Mouse (Mus musculus) cortical plate, adult 2 months (tissue): ENCODE data around the gene Cyb5r3. TPM values are rescaled to one million over a fixed set of nuclear protein-coding genes. Genes with fewer than 3 reads are reported as not detected.
"Not testable (repeated sequence)": the region's sequence is repeated elsewhere in the genome, so short reads cannot be mapped to it uniquely, and the experiment has no call there.

Source experiments
- H3K27ac ChIP-seq: fragments of 200-500 bp; 2 replicates; pipeline ENCODE4 v1.5.1; 2012; ENCODE audit warnings: low read length, control low read depth, inconsistent platforms; ENCODE audit not compliant: insufficient read depth
- H3K4me1 ChIP-seq: fragments of 200-500 bp; 2 replicates; pipeline ENCODE4 v1.6.1; 2011; ENCODE audit warnings: low read length; ENCODE audit not compliant: control insufficient read depth, insufficient read depth
- H3K4me3 ChIP-seq: fragments of 200-500 bp; 2 replicates; pipeline ENCODE4 v1.5.1; 2011; ENCODE audit warnings: mild to moderate bottlenecking, low read length, control low read depth; ENCODE audit not compliant: insufficient read depth
- CTCF ChIP-seq: fragments of 200-500 bp; IDR thresholded peaks from 2 replicates; pipeline ENCODE4 v1.5.1; 2011; ENCODE audit warnings: mild to moderate bottlenecking, control low read depth, low read length; ENCODE audit not compliant: insufficient read depth; ENCODE audit errors: extremely low read depth
- POLR2A ChIP-seq: fragments of 200-500 bp; IDR thresholded peaks from 2 replicates; pipeline ENCODE4 v1.6.1; 2011; ENCODE audit warnings: mild to moderate bottlenecking, low read length, control low read depth; ENCODE audit not compliant: insufficient read depth; ENCODE audit errors: extremely low read depth
- polyA plus RNA-seq: library from polyadenylated mRNA; depleted of rRNA; stranded (reverse); fragments of >200 nt; gene quantifications from 2 replicates; pipeline ENCODE4 v1.2.3, GENCODE M21; 2012

Cyb5r3 gene
- polyA plus RNA-seq, 1 experiment, result 57.0 TPM

- Histone ChIP-seq H3K27ac (no peak overlapping the region), H3K4me1 (no peaks in the 10 kb centered on the region), H3K4me3 (no peak overlapping the region)
- no peak for TF ChIP-seq POLR2A
- no peak for TF ChIP-seq CTCF
These were observed 18.1 kb downstream of the Cyb5r3 start for GRCm38 (mm10) chr15:83154309-83154708.

DNA sequence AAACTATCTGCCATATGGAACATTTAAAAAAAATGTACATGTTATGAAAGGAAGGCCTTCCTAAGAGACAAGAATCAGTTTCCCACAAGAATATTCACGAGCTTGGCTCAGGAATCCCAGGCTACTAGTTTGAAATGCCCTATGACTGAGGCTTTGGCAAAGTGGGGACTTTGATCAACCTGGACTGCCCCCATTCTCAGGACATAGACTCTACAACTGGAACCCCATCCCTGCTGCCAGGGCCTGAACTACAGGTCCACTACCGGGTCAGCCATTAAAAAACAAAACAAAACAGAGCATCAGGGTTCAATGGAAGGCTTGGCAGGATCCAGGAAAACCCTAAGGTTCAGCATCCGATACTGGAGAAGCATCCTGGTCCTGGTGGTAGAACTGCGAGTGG, 21.7 kb downstream of the Cyb5r3 start:
- TF ChIP-seq CTCF (no peak), POLR2A (no peak)
- no peak overlapping the region for H3K27ac ChIP-seq
- H3K4me3 ChIP-seq, result no peak overlapping the region
- no peaks in the 10 kb centered on the region for H3K4me1 ChIP-seq

GRCm38 (mm10) chr15:83150073-83150442, 22.3 kb downstream of the Cyb5r3 start:
- H3K27ac ChIP-seq, result peak overlapping the region; percentile 20
- H3K4me3 ChIP-seq, result peak overlapping the region; percentile 60; the same call in 1 of the 2 replicates
- H3K4me1 ChIP-seq, result no peaks in the 10 kb centered on the region
- TF ChIP-seq CTCF (no peak), POLR2A (no peak)

DNA sequence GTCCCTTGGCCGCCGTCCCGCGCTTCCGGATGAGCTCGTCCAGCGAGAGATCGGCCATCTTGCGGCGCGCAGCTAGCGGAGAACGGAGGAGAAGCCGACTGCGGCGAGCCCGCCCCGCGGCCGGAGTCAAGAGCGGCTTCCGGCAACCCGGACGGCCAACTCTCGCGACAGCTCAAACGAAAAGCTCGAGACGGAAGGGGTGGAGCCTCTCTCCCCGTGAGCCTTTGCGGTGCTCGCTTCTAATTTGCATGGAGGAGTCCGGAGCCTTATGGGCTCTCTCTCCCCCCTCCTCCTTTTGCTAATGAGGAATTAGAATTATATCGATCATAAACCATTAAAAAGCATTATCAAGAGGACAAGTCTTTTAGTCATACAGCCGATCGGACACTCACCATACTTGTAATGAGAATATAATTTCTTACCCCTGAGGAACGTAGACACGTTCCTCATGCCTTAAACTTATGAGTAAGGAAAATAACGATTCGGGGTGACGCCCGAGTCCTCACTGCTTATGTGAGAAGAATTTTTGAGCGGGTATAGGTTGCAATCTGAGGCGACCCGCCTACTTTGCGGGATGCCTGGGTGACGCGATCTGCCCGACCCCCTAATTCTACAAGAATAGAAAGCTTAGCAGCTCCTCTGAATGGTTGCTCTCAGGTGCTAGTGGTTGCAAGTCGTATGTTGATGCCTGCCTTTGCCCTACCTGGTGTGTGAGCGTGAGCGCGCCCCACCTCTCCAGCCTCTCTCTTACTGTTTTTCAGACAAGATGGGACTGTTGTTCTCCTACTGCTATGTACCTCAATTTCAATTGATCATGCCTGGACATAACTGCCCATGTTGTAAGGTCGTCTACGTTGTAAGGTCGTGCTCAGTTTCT, 23.0 kb downstream of the Cyb5r3 start, which contains the start of gene Poldip3:
Gene Poldip3 (minus strand): TSS at position 189 of the 877 bp plus-strand sequence.
- TF ChIP-seq POLR2A, result peak; percentile 91
- TF ChIP-seq CTCF, result no peak
- Histone ChIP-seq H3K4me3 (peak within 1 kb of the TSS; percentile 60), H3K27ac (peak within 1 kb of the TSS; percentile 98), H3K4me1 (no peaks in the 10 kb centered on the region)

GRCm38 (mm10) chr15:83148801-83149195, 23.6 kb downstream of the Cyb5r3 start:
- no peaks in the 10 kb centered on the region for H3K4me1 ChIP-seq
- H3K4me3 ChIP-seq, result peak overlapping the region; percentile 60
- TF ChIP-seq CTCF (no peak), POLR2A (no peak)
- H3K27ac ChIP-seq, result peak overlapping the region; percentile 98

DNA sequence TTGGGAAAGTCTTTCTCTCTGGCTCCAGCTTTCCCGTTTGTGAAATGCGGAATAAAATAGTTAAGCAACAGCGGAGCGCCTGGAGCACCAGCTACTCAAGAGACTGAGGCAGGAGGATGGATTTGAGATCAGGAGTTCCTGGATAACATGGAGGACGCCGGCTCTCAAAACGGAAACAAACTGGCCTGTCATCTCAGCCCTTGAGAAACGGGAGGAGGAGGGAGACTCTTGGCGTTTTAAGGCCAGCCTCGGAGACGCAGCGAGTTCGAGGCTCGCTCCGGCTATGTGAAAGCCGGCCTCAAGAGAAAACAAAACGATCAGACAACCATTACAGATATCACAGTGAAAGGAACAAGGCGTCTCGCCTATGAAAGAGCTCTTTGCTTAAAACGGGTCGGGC, 24.0 kb downstream of the Cyb5r3 start:
- Histone ChIP-seq H3K27ac (peak overlapping the region; percentile 98; the same call in 1 of the 2 replicates), H3K4me1 (peaks cover 1% of the 10 kb centered on the region; the same call in 1 of the 2 replicates), H3K4me3 (peak overlapping the region; percentile 60)
- TF ChIP-seq CTCF, result no peak

GRCm38 (mm10) chr15:83145541-83145940, 26.9 kb downstream of the Cyb5r3 start:
- H3K27ac ChIP-seq, result no peak overlapping the region
- H3K4me3 ChIP-seq, result no peak overlapping the region
- TF ChIP-seq CTCF (no peak), POLR2A (no peak)
- peaks cover 7% of the 10 kb centered on the region for H3K4me1 ChIP-seq

- TF ChIP-seq POLR2A (no peak), CTCF (no peak)
- Histone ChIP-seq H3K4me3 (no peak overlapping the region), H3K27ac (no peak overlapping the region), H3K4me1 (peaks cover 8% of the 10 kb centered on the region)
These were observed 29.5 kb downstream of the Cyb5r3 start for GRCm38 (mm10) chr15:83142861-83143260.

GRCm38 (mm10) chr15:83135654-83136053, 36.7 kb downstream of the Cyb5r3 start:
- Histone ChIP-seq H3K27ac (no peak overlapping the region), H3K4me3 (no peak overlapping the region), H3K4me1 (peaks cover 4% of the 10 kb centered on the region; the same call in 1 of the 2 replicates)
- TF ChIP-seq POLR2A, result no peak
- TF ChIP-seq CTCF, result no peak

GRCm38 (mm10) chr15:83134671-83135070, 37.7 kb downstream of the Cyb5r3 start:
- H3K27ac ChIP-seq, result no peak overlapping the region
- 0 out of 2 replicates have a peak, but pooled peaks cover 2% of the 10 kb centered on the region for H3K4me1 ChIP-seq
- TF ChIP-seq CTCF (no peak), POLR2A (no peak)
- H3K4me3 ChIP-seq, result no peak overlapping the region

DNA sequence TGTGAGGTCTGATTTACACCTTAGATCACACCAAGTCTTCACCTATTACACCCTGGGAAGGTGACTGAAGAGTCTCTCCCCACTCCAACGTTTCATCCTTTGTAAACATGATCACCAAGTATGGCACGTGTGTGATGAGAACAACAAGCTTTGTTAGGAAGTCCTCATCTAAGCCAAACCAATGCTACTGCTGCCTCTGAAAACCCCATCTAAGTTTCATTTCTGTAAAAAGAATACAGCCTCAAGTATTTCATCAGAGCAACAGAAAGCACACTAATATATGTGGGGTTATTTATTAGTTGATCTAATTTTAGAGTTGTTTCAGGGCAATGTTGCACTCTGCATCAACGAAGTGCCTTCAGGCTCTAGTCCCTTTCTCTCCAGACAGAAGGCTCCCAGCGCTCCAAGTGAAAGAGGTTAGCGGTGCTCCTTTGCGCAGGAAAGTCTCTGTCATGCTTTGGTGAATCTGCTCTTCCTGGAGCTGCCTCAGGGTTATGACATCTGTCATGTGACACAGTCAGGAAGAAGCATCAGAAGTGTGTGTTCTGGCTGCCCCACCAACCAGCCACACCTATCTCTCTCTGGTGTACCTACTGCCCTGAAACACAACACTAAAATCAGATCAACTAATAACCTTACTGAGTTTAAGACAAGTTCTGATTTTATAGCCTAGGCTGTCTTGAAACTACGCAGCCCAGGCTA, 42.7 kb downstream of the Cyb5r3 start:
- no peaks in the 10 kb centered on the region for H3K4me1 ChIP-seq
- H3K27ac ChIP-seq, result no peak overlapping the region
- H3K4me3 ChIP-seq, result no peak overlapping the region
- no peak for TF ChIP-seq POLR2A
- no peak for TF ChIP-seq CTCF

DNA sequence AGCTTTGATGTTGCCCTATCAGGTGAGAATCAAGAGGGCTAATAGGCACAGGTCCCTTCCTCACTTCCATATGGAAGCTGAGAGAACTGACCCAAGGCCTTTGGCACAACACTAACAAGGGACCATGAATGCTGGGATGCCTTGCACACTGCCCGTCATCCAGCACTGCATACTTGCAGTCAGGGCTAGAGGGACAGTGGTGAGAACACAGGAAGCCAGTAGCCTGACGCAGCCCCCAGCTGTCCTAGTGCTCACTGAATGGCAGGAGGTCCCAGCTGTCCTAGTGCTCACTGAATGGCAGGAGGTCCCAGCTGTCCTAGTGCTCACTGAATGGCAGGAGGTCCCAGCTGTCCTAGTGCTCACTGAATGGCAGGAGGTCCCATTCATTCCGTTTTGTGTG, 45.4 kb downstream of the Cyb5r3 start:
- not testable (repeated sequence) for H3K27ac ChIP-seq, H3K4me1 ChIP-seq, H3K4me3 ChIP-seq
